Mouse (Mus musculus): ENCODE data around the gene Lyrm7.
"Not testable (repeated sequence)": the region's sequence is repeated elsewhere in the genome, so short reads cannot be mapped to it uniquely, and the experiment has no call there.

Lyrm7 gene

DNA sequence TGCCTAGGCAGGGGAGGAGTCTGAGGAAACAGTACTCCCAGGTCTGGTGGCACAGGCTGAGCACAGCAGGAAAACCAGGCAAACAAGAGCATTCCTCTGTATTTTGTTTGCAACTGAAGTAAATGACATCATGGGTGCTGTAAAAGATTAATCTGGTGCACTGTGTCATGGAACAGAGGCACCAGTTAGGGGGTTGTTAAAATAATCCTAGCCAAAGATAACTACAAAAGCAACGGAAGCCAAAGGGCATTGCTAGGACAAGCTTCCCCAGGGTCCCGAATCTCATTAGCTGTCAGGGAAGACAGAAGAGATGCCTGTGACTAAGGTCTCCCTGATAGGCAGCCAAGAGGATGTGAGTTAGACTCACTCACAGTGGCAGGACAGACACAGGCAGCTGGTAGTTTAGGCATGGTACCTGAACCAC lies 20.3 kb upstream of the Lyrm7 start:
- no peak for DNase-seq (ENCODE audit: low spot score)

DNA sequence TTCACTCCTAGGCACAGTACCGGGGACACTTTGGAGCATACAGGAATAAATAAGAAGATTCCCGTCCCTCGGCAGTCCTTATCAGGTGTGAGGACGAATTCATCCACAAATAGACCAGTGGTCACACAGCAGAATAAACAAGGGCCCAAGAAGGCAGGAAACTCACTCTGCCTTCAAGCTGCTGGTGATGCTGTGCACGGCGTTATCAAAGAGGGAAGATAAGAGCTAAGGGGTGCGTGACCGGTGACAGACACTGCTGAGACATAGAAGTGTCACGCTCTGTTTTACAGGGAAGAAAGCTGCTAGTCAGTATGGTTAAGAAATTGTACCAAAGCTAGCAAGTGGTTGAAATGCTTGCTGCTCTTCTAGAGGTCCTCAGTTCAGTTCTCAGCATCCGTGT lies 19.2 kb upstream of the Lyrm7 start:
- no peak for DNase-seq (ENCODE audit: low spot score)

DNA sequence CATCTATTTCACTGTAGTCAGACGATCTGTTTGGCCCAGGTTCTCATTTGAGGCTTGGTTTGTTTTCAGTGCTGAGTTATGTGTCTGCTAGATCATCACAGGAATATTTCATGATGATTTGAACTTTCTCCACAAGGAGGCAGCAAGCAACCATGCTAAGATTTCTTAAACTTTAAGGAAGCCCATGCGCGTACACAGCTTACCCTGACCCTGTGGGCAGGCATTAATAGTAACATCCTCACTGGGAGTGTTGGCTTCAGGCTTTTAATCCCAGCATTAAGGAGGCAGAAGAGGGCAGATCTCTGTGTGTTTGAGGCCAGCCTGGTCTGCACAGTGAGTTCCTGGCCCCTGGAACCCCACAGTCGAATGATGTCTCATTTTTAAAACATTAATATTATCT lies 18.7 kb upstream of the Lyrm7 start:
- DNase-seq (ENCODE audit: low spot score), result peak; percentile 63

DNA sequence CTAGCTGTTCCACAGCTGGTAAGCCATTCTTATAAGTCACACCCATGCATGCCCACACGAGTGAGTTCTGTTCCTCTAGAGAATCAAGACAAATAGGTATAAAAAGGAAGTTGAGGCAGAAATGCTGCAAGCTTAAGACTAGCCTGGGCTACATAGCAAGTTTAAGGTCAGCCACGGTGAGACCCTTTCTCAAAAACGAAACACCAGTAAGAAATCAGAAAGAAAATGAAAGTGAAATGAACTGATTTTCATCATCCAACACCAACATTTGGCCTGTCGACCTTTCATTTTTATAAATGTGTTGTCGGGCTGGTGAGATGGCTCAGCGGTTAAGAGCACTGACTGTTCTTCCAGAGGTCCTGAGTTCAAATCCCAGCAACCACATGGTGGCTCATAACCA lies 18.2 kb upstream of the Lyrm7 start:
- DNase-seq (ENCODE audit: low spot score), result no peak

DNA sequence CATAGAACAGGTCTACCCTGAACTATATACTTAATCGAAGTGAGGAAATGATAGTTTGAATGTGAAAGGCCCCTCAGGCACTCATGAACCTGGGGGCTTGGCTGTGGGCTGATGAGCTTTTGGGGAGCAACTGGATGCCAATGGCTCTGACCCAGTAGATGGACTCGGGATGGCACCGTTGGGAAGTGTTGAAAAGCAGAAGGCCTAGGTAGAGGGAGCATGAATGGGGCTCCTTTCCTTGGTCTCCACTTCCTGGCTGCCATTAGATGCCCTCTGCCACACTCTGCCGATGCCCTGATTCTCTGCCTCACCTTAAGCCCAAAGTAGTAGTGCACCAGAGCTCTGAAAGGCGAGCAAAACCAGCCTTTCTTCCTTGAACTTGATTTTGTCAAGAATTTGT lies 15.3 kb upstream of the Lyrm7 start:
- DNase-seq (ENCODE audit: low spot score), result no peak

DNA sequence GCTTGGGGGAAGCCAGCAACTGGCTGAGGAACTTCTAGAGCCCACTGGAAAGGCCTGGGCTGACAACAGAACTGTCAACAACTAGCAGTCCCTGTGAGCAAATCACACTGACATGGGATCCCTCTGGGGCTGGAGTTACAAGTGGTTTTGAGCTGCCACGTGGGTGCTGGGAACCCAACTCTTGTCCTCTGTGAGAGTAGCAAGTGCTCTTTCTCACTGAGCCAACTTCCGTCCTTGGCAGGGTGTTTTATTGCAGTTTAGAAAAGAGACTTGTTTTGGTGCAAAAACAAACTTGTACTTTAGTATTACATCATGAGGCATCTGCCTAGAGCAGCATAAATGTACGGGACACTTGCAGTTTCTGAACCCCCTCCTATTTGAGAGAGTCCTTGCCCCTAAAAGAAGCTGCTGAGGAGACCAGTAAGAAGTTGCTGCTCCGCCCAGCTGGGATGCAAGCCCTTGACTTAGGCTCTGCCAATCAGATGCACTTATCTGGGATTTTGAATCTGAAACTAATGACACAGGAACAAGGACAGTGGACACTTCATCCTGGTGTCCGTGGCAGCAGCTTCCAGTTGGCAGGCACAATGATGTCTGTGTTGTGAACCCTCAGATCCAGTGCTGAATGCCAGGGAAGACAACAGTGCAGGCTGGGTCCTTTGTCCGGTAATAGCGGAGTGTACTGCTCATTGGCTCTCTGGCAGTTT lies 11.3 kb upstream of the Lyrm7 start:
- DNase-seq (ENCODE audit: low spot score), result no peak

DNA sequence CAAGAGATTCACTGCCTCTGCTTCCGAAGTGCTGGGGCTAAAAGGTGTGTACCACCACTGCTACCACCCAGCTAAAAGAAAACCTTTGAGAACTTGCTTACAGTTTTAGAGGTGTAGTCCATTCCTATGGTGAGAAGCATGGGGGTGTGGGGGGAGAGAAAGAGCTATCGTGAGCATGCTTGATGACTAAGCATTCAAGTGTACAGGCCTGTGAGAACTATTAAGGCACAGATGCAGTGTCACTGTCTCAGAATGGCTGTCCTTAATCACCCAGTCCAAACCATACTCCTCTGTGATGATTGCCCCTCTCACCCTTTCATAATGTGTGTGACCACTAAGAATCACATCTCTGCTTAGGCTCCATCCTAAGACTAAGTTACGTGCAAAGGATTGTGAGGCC lies 8.6 kb upstream of the Lyrm7 start:
- no peak for DNase-seq (ENCODE audit: low spot score)

DNA sequence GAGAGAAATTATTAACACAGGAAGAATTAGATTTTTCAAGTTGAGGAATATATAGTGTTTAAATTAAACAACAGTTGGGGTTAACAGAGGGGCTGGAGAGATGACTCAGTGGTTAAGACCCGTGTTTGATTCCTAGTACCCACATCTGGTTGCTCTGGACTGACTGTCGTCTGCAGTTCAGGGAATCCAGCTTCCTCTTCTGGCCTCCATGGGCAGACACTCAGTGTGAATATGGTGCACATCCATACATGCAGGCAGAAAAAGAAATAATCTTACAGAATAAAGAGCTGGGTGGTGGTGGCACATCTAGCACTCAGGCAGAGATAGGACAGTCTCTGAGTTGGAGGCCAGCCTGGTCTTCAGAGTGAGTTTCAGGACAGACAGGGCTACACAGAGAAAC lies 7.7 kb upstream of the Lyrm7 start:
- DNase-seq (ENCODE audit: low spot score), result no peak

DNA sequence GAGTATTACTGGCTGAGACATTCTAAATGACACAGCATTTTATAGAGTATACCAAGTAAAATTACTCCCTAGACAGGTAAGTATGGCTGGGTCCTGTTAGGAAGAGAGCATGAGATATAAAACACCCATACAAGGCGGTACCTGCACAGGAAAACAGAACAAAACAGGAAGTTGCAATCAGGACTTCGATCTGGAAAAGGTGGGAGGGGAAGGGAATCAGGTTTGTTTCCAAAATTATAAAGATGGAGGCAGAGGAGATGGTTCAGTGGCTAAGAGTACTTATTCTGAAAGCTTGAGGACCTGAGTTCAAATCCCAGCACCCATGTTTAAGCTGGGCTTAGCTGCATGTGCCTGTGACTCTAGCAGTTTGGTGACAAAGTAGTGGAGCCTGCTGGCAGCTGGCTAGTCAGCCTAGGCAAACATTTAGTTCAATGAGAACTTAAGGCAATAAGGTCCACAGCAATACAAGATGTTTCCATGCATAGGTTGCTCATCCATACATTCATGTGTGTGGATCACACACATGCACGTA lies 7.3 kb upstream of the Lyrm7 start:
- no peak for DNase-seq (ENCODE audit: low spot score)

DNA sequence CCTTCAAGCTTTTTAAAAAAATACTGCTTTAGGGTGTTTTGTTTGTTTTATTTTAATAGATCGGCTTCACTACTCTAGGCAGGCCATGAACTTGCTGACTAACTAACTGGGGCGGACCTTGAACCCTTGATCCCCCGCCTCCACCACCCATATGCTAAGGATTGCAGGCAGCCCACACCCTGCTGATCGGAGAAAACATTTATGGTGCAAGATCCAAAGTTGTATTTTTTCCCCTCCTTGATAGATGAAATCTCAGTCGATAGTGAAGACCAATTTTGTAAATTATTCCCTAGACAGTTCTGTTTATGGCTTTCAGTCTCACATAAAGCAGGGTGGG lies 6.3 kb upstream of the Lyrm7 start:
- peak; percentile 20 for DNase-seq (ENCODE audit: low spot score)

DNA sequence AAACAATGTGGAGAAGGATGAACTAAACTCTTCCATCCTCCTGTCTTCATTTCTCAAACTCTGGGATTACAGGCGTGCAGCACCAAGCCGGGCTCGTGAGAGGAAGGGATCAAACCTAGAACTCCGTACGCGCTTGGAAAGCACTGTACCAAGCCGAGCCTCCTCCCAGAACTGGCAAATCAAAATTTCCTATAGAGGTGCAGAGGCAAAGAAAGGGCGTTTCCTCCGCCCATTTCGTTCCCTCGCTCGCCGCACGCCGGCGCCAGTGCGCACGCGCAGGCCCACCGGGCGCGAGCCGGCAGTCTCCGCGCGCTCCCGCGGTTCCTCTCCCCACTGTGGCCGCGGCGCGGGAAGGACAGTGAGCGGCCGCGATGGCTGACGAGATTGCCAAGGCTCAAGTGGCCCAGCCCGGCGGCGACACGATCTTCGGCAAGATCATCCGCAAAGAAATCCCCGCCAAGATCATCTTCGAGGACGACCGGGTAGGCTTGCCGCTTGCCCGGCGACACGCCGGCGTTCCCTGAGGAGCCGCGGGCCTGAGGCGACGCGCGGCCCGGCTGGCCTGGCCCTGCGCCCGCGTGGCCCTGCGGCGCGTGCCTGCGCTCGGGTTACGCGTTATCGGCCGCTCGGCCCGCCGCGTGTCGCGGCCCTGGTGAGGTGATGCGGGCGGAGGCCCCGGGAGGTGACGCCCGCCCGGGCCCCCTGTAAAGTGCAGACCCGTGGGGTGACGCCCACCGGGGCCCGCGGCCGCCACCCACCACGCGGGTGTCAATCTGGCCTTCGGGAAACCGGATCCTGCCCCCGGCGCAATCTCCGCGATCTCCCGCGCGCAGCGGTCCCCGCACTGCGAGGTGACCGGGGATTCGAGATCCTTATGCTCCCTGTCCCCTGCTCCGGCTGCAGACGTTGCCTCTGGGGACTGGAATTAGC lies 5.7 kb upstream of the Lyrm7 start, which contains the start of gene Hint1:
Gene Hint1 (plus strand): TSS at position 265 of the 930 bp plus-strand sequence.
- DNase-seq (ENCODE audit: low spot score), result peak; percentile 88

DNA sequence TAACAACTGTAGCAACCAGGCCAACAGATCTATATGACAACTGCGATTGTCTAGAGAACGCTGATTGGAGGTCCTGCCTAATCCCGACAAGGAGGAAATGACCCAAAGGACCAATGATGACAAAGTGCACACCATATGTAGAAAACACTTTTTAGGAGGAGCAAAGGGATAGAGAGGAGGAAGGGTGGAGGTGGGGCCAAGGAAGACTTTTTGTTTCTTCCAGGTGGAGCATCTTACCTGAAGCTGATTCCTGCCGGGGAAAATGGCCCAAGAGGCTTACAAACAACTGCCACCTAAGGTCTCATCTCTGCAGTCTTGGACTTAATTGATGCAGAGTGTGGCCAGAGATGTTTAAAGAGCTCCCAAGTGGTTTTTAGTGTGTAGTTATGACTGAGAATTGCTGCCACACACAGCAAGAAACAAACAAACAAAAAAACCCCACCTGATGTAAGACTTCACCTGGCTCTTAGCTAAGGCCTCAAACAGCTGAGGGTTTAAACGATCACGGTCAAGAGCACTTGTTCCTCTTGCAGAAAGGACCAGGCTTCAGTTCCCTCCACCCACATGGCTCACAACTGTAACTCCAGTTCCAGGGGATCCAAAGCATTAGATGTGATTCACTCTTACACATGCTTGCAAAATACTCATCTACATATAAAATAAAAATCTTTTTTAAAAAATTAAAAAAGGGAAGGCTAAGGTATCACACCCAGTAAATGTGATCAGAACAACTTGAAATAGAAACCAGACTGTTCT lies 4.8 kb upstream of the Lyrm7 start:
- DNase-seq (ENCODE audit: low spot score), result no peak

DNA sequence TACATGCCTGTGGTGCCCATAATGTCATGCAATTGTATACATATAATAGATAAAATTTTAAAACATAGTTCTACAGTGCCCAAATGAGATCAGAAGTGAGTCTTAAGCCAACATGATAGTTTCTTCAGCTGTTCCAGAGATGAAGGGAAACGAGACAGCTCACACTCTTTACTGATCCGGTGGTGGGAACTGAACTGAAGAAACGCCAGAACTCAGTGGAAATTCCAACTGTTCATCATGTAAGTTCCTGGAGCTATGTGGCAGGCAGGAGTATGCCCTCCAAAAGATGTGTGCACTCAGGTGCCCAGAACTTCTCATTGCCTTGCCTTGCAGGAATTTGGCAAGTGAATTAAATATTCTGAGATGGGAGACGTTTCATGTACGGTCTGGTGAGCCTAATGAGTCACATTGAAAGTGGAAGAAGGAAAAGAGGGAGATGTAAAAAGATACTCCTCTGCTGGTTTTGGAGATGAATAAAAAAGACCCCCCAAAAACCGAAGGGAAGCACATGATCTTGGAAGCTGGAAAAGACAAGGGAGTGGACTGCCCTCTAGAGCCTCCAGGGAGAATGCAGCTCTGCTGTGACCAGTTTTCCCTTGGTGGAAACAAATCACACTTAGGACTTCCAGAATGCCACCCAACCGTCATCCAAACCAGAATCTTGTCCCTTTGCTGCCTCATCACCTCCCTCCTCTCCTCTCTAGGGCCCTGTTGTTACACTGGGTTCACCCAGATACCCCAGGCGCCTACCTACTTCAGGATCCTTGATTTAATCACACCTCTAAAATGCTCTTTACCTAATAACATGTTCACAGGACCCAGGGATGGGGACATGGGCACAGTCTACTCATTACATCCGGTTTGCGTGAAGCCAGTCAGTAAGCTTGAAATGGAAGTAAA lies 2.2 kb upstream of the Lyrm7 start:
- peak; percentile 24 for DNase-seq (ENCODE audit: low spot score)

DNA sequence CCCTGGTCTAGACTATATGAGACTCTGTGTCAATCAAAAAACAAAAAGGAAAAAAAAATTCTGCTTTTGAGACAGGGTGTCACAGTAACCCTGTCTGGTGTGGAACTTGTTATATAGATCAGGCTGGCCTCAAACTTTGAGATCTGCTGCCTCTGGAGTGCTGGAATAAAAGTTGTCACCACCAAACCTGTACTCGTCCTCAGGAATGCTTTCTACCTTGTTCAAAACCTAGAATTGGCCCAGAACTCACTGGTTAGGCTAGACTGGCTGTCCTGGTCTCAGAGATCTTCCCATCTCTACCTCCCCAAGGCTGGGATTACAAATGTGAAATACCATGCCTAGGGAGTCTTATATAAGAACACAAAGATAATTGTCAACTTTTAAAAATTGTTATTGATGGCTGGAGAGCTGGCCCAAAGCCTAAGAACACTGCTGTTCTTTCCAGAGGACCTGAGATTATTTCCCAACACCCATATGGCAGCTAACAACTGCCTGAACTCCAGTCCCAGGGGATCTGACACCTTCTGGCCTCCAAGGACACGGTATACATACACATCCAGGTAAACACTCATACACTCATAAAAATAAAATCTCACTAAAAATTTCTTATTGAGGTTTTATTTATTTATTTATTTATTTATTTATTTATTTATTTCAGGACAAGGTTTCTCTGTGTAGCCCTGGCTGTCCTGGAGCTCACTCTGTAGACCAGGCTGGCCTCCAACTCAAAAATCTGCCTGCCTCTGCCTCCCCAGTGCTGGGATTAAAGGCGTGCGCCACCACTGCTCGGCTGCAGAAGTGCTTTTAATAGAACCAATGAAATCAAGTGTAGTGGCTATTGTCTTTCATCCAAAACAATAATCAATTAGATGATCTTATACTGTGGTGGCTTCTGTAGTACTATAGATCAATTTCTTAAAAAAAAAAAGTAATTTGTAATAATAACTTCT lies 1.0 kb upstream of the Lyrm7 start:
- DNase-seq (ENCODE audit: low spot score), result no peak

DNA sequence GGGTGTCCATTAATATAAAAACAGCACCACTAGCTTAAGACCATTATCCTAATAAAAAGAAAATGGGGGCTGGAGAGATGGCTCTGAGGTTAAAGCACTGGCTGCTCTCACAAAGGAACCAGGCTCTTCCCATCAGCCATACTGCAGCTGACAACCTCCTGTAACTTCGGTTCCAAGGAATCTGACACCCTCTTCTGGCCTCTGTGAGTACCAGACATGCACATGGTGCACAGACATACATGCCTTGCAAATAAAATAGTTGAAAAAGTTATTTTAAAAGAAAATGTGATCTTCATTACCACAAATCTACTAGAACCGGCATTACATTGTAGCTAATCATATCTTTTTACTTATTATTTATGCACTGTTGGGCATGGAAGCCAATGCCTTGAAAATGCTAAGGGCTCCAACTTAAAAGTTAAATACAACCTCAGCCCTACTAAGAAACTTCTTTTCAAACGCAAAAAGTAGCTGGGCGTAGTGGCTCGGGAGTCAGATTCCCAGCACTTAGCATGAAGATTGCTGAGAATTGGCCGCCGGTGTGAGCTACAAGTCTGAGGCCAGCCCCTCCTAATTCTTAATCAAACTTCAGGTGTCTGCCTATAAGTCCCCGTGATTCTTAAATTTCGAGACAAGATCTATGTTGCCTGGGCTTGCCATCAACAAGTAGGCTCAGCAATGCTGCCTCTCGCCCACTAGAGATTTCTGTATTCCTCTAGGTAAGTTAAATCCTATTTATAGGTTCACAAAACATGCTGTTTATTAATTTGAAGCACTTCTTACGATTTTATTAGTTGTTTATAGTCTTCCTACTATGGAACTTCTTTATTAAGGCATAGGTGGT lies 1.2 kb downstream of the Lyrm7 start:
- peak; percentile 45 for DNase-seq (ENCODE audit: low spot score)

DNA sequence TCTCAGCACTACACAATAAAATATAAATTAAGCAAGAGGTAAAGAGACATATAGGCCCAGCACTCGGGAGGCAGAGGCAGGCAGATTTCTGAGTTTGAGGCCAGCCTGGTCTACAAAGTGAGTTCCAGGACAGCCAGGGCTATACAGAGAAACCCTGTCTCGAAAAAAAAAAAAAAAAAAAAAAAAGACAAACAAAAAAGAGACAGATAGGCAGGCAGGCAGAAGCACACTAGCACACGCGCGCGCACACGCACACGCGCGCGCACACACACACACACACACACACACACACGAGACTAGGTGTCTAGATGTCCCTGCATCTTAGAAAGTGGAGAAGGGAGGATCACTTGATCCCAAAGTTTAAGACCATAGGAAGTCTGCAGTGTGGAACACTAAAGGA lies 1.8 kb downstream of the Lyrm7 start:
- not testable (repeated sequence) for DNase-seq (ENCODE audit: low spot score)

DNA sequence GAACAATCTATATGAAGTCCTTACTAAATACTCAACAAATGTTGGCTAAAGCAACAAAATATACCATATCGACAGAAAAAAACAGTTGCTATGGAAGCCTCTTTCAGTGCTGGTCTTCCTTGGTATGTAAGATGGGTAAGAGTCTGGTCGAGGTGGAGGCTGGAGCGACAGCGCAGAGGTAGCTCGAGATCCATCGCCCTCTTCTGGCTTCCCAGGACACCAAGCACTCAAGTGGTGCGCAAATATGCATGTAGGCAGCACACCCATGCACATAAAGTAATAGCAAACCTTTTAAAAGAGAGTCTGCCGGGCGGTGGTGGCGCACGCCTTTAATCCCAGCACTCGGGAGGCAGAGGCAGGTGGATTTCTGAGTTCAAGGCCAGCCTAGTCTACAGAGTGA lies 9.1 kb downstream of the Lyrm7 start:
- no peak for DNase-seq (ENCODE audit: low spot score)

DNA sequence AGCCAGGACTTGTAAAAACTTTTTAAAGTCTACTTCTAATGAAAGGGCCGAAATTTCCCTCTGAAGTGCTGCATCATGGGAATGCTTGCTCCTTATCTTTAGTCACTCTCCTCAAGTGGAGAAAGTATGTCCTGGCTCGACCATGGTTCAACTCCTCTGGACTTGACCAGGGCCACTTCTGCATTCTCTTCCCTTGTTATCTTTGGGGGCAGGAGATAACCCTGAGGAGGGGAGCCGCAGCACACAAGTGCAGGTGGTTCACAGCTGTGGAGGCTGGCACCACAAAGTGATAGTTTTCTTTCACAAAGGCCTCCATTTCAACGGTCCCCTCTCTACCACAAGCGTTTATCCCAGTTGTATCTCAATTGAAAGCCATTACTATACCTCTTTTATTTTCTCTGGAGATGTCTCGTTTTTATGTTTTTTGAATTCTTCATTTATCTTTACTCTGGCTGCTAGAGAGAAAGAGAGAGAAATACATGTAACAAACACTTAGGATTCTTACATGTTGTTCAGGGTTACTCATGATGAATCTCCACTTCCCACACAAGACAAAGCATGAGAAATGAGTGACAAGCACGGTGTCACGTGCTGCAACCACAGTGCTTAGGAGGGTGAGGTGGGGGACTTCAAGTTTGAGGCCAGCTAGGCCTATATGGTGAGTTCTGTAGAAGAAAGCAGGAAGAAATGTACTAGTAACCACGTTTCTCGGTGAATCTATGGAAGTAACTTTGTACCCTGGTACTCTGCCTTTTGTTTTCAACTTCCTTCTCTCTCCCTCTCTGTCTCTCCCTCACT lies 10.6 kb downstream of the Lyrm7 start:
- peak; percentile 48 for DNase-seq (ENCODE audit: low spot score)

Data from T-cell, adult 2 months (primary cell).